Mouse (Mus musculus): ENCODE measurements around the gene Rps18. TPM values are rescaled to one million over a fixed set of nuclear protein-coding genes. Genes with fewer than 3 reads are reported as not detected.
"Not testable (repeated sequence)": the region's sequence is repeated elsewhere in the genome, so short reads cannot be mapped to it uniquely, and the experiment has no call there.

The Rps18 gene
- total and polyA plus RNA-seq, 3 experiments = 286 to 1,183 TPM; not detected in 1

DNA sequence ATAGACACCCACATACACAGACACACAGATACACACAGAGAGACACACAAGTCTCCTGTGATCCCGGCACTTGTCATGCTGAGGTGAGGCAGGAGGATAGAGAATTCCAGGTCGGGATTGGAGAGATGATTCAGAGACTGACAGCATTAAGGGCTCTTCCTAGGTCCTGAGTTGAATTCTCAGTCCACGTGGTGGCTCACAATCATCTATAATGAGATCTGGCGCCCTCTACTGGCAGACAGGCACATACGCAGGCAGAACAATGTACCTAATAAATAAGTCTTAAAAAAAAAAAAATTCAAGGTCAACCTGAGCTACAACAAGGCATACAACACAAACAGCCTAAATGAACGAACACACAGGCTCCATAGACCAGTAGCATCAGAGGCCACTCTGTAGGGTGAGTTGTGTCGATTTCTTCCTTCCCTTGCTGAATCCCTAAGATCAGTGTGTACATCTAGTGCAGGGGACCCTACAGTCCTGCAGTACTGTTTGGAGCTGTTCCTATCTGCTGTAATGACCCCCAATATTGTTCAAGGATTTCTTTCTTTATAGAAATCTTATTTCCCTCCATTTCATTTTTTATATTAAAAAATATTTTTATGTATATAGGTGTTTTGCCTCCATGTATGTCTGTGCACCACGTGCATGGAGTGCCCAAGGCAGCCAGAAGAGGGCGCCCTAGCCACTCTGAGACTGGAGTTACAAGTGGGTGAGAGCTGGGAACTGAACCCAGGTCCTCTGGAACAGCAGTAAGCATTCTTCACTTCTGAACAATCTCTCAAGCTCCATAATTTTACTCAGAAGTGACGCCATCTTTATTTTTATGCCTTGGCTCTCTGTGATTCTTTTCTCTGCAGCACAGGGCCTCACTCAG, 36.2 kb upstream of the Rps18 start (continued):
- TF ChIP-seq ZNF384 (IDR thresholded peaks at IDR 0.05; ENCODE audit: low read depth, low read length) (peak; percentile 64), UBTF (IDR thresholded peaks at IDR 0.05; ENCODE audit: borderline replicate concordance, insufficient read depth, low read depth, low read length) (no peak), RAD21 (IDR thresholded peaks at IDR 0.05; ENCODE audit: low read depth, low read length) (peak; percentile 20; the same call in 1 of the 2 replicates)

DNA sequence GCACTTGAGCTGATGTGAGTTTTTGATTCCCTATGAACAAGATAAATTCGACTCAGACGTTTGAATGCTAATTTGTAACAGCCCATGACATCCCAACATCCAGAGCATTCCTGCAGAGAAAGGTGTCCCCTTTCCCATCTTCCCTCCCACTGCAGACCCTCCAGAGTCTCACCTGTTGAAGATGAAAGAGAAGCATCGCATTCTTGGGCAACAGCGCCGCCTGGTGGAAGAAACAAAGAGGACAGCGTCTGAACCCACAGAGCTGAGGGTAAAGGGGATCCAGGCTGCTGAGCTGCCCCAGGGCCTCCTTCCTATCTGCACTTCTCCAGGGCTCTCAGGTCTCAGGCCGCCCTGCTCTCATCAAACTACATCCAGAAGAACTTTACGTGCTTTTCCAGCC, 26.3 kb upstream of the Rps18 start:
- DNase-seq (ENCODE audit: low read depth, low spot score); H3K27ac ChIP-seq (ENCODE audit: control insufficient read depth, low read depth, low read length): not testable (repeated sequence)
- TF ChIP-seq SMC3 (IDR thresholded peaks at IDR 0.05; ENCODE audit: low read depth, low read length) = peak; percentile 35
- peak; percentile 44 to 51 (median 46) for TF ChIP-seq CTCF (IDR thresholded peaks at IDR 0.05 in 2 of 3, conservative IDR thresholded peaks at IDR 0.05 in 1 of 3; ENCODE audit: control insufficient read depth in 1 of 3, insufficient read depth in 1 of 3, low read depth in 2 of 3, low read length in 3 of 3, poor library complexity in 1 of 3, severe bottlenecking in 1 of 3)
- peak; percentile 9; the same call in 1 of the 2 replicates for TF ChIP-seq RAD21 (IDR thresholded peaks at IDR 0.05; ENCODE audit: low read depth, low read length)

DNA sequence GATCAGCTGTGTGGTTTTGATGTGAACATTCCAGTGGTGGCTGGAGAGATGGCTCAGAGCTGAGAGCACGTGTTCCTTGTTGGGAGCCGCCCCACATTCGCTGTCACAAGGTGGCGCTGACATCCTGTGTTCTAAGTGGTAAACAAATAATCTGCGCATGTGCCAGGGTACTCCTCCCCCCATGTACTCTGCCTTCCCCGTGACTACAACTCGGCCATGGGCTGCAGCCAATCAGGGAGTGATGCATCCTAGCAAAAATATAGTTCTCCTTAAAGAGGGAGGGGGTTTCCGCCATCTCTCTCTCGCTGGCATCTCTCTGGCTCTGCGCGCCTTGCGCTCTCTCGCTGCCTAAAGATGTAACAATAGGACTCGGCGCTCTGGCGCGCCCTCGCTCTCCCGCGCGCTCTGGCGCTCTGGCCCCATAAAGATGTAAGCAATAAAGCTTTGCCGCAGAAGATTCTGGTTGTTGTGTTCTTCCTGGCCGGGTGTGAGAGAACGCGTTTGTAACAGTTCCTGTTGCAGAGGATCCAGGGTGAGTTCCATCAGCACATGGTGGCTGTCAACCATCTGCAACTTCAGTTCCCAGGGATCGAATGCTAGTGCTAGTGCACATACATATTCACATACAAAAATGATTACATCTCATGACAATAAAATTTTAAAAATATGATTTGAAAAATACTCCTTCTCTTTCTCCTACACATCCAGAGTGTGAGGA, 25.6 kb upstream of the Rps18 start:
- not testable (repeated sequence) for H3K79me2 ChIP-seq (ENCODE audit: control insufficient read depth, insufficient read depth, low read length, poor library complexity); H3K27me3 ChIP-seq (ENCODE audit: control insufficient read depth in 1 of 2, insufficient read depth in 2 of 2, low read length in 2 of 2); H3K36me3 ChIP-seq (ENCODE audit: control insufficient read depth in 1 of 2, insufficient read depth in 2 of 2, low read length in 2 of 2); H3K9me3 ChIP-seq (replicated peaks; ENCODE audit: insufficient read depth, low read length); H3K27ac ChIP-seq (ENCODE audit: control insufficient read depth, low read depth, low read length); H3K4me1 ChIP-seq (ENCODE audit: control insufficient read depth in 1 of 2, insufficient read depth in 2 of 2, low read length in 2 of 2); H3K9ac ChIP-seq (ENCODE audit: control insufficient read depth, low read depth, low read length, poor library complexity, severe bottlenecking); H3K4me3 ChIP-seq (ENCODE audit: control insufficient read depth in 1 of 2, insufficient read depth in 1 of 2, low read depth in 2 of 2, low read length in 2 of 2); DNase-seq (ENCODE audit: low read depth, low spot score)

More for the DNA sequence above, 26.3 kb upstream of the Rps18 start:
- not testable (repeated sequence) for H3K79me2 ChIP-seq (ENCODE audit: control insufficient read depth, insufficient read depth, low read length, poor library complexity); H3K4me1 ChIP-seq (ENCODE audit: control insufficient read depth in 1 of 2, insufficient read depth in 2 of 2, low read length in 2 of 2); H3K27me3 ChIP-seq (ENCODE audit: control insufficient read depth in 1 of 2, insufficient read depth in 2 of 2, low read length in 2 of 2); H3K36me3 ChIP-seq (ENCODE audit: control insufficient read depth in 1 of 2, insufficient read depth in 2 of 2, low read length in 2 of 2); H3K4me3 ChIP-seq (ENCODE audit: control insufficient read depth in 1 of 2, insufficient read depth in 1 of 2, low read depth in 2 of 2, low read length in 2 of 2); H3K9ac ChIP-seq (ENCODE audit: control insufficient read depth, low read depth, low read length, poor library complexity, severe bottlenecking); H3K9me3 ChIP-seq (replicated peaks; ENCODE audit: insufficient read depth, low read length)

DNA sequence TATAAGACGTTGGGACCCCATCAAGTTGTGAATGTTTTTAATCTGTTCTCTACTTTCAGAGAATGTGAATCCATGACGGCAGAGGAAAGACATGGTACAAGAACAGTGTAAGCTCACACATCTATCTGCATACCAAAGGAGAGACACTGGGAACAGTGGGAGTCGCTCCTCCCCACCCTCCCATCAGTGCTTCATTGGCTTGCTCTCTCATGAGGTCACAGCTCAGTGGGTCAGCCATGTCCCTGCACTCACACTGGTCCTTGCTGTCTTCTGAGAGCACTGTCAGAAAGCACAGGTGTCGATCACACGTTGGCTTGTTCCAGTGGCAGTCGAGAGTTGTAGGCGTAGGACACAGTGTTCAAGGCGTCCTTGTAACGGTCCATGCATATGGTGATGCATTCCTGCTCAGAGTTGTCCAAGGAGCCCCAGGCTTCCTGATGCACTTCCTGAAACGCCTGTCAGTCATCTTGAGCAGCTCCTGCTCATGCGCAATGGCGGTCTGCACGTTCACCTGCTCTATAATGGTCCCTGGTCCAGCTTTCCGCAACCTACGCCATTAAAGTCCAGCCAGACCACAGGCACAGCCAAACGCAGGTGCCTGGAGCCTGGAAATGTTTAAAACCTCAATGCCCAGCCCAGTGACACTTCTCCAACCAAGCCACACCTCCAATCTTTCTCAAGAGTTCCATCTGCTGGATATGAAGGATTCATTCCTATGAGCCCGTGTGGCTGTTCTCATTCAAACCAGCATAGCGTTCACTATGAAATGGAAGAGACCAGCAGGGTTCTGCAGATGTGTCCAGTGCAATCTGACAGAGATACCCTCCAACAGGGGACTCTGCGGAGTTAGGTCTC, 24.6 kb upstream of the Rps18 start:
- no peak overlapping the region for H3K4me3 ChIP-seq (ENCODE audit: control insufficient read depth in 1 of 2, insufficient read depth in 1 of 2, low read depth in 2 of 2, low read length in 2 of 2)
- H3K27ac ChIP-seq (ENCODE audit: control insufficient read depth, low read depth, low read length) = no peak overlapping the region
- TF ChIP-seq RCOR1 (IDR thresholded peaks at IDR 0.05; ENCODE audit: low read depth, low read length) = no peak
- no peak for TF ChIP-seq CHD1 (IDR thresholded peaks at IDR 0.05; ENCODE audit: low read depth, low read length)
- no peak for TF ChIP-seq POLR2AphosphoS2 (IDR thresholded peaks at IDR 0.05; ENCODE audit: low read length)
- TF ChIP-seq MXI1 (IDR thresholded peaks at IDR 0.05; ENCODE audit: low read depth, low read length) = no peak
- TF ChIP-seq TCF12 (IDR thresholded peaks at IDR 0.05; ENCODE audit: low read depth, low read length) = no peak
- no peak for TF ChIP-seq POLR2AphosphoS5 (IDR thresholded peaks at IDR 0.05; ENCODE audit: borderline replicate concordance, low read depth, low read length)
- TF ChIP-seq MAFK (IDR thresholded peaks at IDR 0.05; ENCODE audit: borderline replicate concordance, low read depth, low read length) = no peak
- TF ChIP-seq ZKSCAN1 (IDR thresholded peaks at IDR 0.05; ENCODE audit: low read depth, low read length) = no peak
- TF ChIP-seq USF2 (IDR thresholded peaks at IDR 0.05; ENCODE audit: borderline replicate concordance in 1 of 2, insufficient read depth in 1 of 2, low read depth in 1 of 2, low read length in 2 of 2) = no peak
- TF ChIP-seq ELF1 (IDR thresholded peaks at IDR 0.05; ENCODE audit: low read depth, low read length) = no peak
- no peak for TF ChIP-seq ETS1 (IDR thresholded peaks at IDR 0.05; ENCODE audit: low read depth, low read length)
- no peak for TF ChIP-seq NELFE (IDR thresholded peaks at IDR 0.05; ENCODE audit: low read depth, low read length)
- TF ChIP-seq UBTF (IDR thresholded peaks at IDR 0.05; ENCODE audit: borderline replicate concordance, insufficient read depth, low read depth, low read length) = no peak
- TF ChIP-seq EP300 (IDR thresholded peaks at IDR 0.05; ENCODE audit: low read depth in 1 of 2, low read length in 2 of 2) = no peak

More for the DNA sequence above, 24.6 kb upstream of the Rps18 start:
- H3K9ac ChIP-seq (ENCODE audit: control insufficient read depth, low read depth, low read length, poor library complexity, severe bottlenecking) = no peak overlapping the region
- H3K27me3 ChIP-seq (ENCODE audit: control insufficient read depth in 1 of 2, insufficient read depth in 2 of 2, low read length in 2 of 2) = peaks cover 0 to 1% of the 10 kb centered on the region in 2 experiments; a peak in 1 of 4 replicates
- no peaks in the 10 kb centered on the region for H3K9me3 ChIP-seq (replicated peaks; ENCODE audit: insufficient read depth, low read length)
- no peaks in the 10 kb centered on the region for H3K36me3 ChIP-seq (ENCODE audit: control insufficient read depth in 1 of 2, insufficient read depth in 2 of 2, low read length in 2 of 2)
- no peak for DNase-seq (ENCODE audit: low read depth, low spot score)
- H3K4me1 ChIP-seq (ENCODE audit: control insufficient read depth in 1 of 2, insufficient read depth in 2 of 2, low read length in 2 of 2) = no peaks in the 10 kb centered on the region
- no peaks in the 10 kb centered on the region for H3K79me2 ChIP-seq (ENCODE audit: control insufficient read depth, insufficient read depth, low read length, poor library complexity)

Measured in MEL (cell line).